Mouse (Mus musculus): ENCODE data around the gene Sbno2. TPM values are rescaled to one million over a fixed set of nuclear protein-coding genes. Genes with fewer than 3 reads are reported as not detected.

Sbno2 gene
- total RNA-seq, 2 experiments from 2014 or later: 19.8 to 21.3 TPM

DNA sequence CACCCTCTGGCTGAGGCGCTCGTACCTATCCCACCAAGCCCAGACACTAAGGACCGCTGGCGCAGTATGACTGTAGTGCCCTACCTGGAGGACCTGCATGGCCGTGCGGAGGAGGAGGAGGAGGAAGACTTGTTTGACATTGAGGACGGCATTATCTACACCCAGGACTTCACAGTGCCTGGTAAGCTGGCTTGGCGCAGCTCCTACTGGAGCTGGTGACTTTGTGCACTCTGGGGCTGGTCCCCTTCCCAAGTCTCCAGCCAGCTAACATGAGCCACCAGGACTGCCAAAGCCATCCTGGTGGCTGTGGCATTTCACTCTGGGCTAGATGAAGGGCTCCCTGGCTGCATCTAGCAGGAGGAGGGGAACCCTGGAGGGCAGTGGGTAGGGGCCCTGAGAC, 22.5 kb upstream of the Sbno2 start:
- no peak for DNase-seq (ENCODE audit: low spot score in 2 of 2)

DNA sequence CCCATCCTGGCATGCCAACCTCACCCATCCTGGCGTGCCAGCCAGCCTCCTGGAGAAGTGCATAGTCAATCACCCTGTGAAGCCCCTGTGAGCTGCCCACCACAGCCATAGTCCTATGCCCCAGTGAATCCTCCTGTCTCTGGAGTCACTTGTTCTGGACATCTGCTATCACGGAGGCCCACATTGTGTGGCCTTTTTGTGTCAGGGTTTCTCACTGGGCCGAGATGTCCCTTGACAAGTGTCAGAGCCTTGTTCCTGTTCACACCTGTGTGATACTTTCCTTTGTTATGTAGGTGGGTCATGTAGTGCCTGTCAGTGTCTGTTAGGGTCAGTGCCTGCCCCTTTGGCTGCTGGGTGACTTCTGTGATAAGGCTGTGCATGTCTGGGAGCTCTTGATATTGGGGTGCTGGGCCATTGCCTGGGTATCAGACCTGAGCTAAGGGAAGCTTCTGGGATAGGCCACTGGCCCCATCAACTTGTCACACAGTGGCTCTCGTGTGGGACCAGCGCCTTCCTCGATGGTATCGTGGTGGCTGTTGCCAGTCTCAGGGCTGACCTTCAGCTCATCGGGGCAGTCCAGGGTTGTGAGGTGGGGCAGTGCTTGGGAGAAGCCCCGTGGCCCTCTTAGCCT, 18.7 kb upstream of the Sbno2 start:
- no peak for DNase-seq (ENCODE audit: low spot score in 2 of 2)

DNA sequence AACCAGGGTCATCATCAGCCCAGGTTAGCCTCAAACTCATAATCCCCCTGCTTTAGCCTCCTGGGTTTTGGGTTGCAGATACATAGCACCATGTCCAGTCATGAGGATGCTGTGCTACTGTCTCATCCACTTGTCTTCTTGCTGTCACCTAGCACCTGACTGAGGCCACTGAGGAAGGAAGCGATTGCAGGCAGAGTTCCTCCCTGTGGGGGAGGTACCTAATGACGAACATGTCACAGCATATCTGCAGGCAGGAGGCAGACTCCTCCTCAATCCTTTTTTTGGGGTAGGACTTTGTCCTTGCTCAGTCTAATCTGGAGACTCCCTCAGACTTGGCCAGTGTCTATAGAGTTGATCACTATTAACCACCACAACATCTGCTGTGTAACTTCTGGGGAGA, 16.3 kb upstream of the Sbno2 start:
- no peak for DNase-seq (ENCODE audit: low spot score in 2 of 2)

DNA sequence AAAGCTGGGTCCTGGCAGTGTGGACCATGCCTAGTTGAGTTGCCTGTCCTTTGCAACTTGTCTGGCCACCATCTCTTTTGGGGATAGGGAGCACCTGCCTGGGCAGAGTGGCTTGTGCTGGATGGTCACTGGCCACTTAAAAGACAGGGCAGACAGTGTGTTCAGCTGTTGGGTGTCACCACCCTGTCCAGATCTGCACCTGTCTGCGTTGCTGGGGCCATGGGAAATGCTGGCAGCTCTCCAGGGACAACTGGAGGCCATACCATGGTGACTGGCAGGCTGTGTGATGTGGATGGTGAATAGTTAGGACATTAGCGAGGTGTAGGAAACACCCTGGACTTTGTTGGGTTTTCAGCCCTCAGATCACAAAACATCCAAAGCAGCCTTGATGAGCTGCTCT, 14.8 kb upstream of the Sbno2 start:
- no peak for DNase-seq (ENCODE audit: low spot score in 2 of 2)

DNA sequence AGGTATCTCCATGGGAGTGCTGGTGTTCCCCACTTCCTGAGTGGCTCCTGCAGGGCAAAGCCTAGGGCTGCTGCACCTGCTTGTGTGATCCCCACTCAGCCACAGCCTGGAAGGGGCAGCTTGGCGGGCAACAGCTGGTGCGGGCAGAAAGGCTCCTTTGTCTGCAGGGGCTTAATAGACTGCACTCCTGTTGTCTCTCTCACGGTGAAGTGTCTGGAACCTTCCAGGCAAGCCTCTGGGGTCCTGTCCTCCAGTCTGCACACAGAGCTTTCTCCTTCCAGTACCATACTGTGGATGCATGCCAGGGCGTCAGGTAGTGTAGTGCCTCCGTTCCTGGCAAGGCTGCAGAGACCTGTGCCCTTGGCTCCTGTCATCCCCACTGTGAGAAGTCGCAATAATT, 13.2 kb upstream of the Sbno2 start:
- no peak for DNase-seq (ENCODE audit: low spot score in 2 of 2)

DNA sequence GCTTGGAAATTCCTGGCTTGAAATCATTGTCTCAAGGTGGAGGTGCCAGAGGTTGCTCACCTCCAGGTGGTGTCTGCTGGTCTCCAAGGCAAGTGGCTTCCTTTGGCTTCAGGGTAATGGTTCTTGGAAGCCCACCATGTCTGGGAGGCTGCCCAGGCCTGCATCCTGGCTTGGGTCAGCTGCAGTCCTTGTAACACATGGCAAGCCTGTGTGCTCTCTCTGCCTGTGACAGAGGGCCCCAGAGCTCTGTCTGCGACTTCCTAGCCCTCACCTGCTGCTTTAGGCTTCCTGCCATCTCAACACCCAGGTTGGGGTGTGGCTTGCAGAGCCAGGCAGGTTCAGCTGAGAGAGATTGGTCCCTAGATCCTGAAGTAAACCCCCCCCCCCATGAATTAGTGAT, 12.4 kb upstream of the Sbno2 start:
- no peak for DNase-seq (ENCODE audit: low spot score in 2 of 2)

DNA sequence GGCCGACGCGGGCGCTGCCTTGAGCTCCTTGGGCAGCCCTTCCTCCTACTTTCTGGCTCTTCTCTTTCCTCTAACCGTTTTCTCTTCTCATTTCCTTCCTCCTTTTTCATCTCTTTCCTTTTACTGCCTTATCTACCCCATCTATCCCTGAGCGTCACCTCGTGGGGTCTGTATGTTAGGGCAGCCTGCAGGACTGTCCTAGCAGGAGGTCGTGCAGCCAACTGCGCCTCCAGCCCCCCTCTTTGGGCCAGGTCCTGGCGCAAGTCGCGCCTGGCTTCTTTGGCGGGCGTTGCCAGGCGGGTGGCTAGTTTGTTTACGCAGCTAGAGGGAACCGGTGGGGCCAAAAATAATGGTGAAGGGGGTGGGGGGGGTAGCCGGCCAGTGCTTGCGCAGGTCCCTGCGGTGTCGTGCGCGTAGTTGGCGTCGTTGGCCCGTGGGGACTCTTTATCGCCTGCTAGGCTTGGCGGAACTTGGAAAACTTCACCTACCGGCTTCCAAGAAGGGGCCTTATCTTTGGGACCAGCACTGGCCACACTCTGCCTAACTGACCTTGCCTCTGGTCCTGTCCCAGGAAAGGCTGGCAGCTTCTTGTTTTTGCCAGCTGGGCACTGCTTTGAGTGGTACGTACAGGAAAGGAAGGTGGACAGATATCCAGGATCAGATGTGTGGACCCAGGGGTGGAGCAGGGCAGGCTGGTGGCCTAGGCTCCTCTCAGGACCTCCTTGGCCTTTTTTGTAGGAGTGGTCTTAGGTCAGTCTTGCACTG, 11.7 kb upstream of the Sbno2 start:
- DNase-seq (ENCODE audit: low spot score in 2 of 2): no peak

DNA sequence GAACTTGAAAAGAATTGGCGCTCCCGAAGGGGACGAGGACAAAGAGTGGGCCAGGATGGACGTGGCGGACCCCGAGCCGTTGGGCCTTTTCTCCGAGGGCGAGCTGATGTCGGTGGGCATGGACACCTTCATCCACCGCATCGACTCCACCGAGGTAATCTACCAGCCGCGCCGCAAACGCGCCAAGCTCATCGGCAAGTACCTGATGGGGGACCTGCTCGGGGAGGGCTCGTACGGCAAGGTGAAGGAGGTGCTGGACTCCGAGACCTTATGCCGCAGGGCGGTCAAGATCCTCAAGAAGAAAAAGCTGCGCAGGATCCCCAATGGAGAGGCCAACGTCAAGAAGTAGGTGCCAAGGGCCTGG, 11.2 kb upstream of the Sbno2 start:
- no peak for DNase-seq (ENCODE audit: low spot score in 2 of 2)

DNA sequence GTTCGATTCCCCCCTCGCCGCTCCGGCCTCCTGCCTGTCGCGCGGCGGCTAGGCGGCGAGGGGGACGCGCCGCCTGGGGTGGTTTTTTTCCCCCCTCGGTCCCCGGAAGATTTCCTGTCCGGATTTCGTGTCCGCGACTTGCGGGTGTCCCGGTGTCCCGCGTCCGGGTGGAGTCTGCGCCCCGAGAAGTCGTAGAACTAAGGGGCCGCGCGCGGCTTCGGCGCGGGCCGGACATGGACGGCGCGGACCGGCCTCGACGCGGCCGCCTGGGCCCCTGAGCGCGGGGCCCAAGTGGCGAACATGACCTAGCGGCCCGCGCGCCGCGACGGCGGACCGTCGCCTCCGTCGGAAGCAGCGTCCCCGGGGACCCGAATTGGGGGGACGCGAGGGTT, 10.6 kb upstream of the Sbno2 start:
- DNase-seq (ENCODE audit: low spot score in 2 of 2): no peak

- DNase-seq (ENCODE audit: low spot score in 2 of 2): peak; percentile 99 to 100
These were observed 10.0 kb upstream of the Sbno2 start, which contains the start of gene Stk11 for GRCm38 (mm10) chr10:80115290-80115943. Gene Stk11, plus strand, starts transcription at chr10:80115803.

DNA sequence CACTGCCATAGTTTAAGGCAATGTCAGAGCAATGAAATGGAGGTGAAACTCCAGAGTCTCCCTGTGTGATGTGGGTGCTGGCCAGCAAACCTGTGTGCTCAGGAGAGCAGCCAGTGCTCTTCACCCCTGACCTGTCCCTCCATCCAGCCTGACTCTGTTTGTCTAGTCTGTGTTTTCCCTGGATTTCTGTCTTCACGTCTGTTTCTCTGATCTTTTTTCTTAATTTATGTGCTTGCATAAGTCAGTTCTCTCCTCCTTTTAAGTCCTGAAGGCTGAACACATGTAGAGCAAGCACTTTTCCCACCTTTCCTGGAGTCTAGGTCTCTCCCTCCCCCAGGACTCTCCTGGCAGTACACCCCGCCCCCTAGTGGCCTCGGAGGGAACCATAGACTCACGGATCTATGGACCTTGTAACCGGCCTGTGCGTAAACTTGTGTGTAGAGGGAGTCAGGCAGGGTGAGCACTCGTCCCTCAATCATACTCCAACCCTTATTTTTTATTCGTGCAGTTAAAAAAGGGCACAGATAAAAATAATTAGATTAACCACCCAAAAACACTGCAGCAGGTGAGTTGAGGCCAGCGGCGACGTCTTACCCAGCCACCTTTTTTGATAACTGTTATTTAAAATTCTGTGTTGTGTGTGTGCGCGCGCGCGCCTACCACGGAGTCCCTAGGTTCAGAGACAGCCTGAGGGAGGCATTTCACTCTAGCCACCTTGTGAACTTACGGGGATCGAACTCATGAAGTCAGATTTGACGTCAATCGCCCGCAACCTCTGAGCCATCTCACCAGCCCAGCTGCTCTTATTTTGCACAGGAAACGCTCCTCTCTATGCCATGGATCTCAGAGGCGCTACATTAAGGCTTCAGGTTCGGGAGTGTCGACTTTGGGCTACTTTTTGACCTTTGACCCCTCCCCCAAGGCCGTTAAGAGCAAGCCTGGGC, 9.2 kb upstream of the Sbno2 start:
- DNase-seq (ENCODE audit: low spot score in 2 of 2): peak; percentile 82 to 90

DNA sequence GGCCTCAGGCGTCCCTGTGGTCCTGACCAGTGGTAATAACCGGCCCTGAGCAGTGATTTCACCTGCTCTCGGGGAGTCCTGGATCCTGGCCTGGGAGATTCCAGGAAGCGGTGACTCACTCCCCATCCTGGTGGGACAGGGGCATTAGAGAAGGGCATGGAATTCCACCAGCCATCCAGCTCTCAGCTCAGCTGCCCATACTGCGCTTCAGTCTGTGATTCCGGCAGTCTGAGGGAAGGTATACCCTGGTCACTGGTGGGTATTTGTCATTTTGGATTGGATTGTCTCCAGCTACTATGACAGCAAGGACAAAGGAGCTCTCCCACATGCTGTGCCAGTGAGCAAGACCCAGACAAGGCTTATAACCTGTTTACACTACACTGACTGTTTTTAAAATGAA, 2.3 kb upstream of the Sbno2 start:
- no peak for DNase-seq (ENCODE audit: low spot score in 2 of 2)

GRCm38 (mm10) chr10:80105926-80106325, 555 bp upstream of the Sbno2 start:
- no peak for DNase-seq (ENCODE audit: low spot score in 2 of 2)

- DNase-seq (ENCODE audit: low spot score in 2 of 2): no peak
These were observed 1.2 kb downstream of the Sbno2 start for GRCm38 (mm10) chr10:80104181-80104580.

GRCm38 (mm10) chr10:80103032-80103431, 2.3 kb downstream of the Sbno2 start:
- no peak for DNase-seq (ENCODE audit: low spot score in 2 of 2)

GRCm38 (mm10) chr10:80102216-80102915, 3.0 kb downstream of the Sbno2 start:
- DNase-seq (ENCODE audit: low spot score in 2 of 2): peak; percentile 76 to 79

- DNase-seq (ENCODE audit: low spot score in 2 of 2): no peak
These were observed 4.4 kb downstream of the Sbno2 start for GRCm38 (mm10) chr10:80100982-80101381.

- no peak for DNase-seq (ENCODE audit: low spot score in 2 of 2)
These were observed 6.7 kb downstream of the Sbno2 start for GRCm38 (mm10) chr10:80098630-80099029.

DNA sequence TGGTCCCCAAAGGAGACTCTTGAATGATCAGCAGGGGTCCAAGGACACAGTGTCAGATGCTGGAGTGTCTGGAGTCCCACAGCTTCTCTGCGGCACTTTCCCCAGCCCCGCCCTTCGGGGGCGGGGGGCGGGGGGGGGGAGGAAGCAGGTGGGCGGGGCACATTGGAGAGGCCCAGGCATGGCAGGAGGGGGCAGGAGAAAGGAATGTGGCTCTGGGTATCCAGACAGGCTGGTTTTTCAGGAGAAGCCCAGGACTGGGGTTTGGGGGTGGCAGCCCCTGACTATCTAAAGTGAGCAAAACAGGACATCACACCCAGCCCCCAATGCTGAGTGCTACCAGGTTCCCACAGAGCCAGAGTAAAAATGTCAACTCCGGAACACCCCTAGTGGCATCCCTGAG, 8.1 kb downstream of the Sbno2 start:
- no peak for DNase-seq (ENCODE audit: low spot score in 2 of 2)

- DNase-seq (ENCODE audit: low spot score in 2 of 2): no peak
These were observed 9.8 kb downstream of the Sbno2 start for GRCm38 (mm10) chr10:80095547-80095946.

GRCm38 (mm10) chr10:80094684-80095083, 10.7 kb downstream of the Sbno2 start:
- no peak for DNase-seq (ENCODE audit: low spot score in 2 of 2)

All from layer of hippocampus, postnatal 14 days (tissue).